Mouse (Mus musculus): Measurements from ENCODE around the gene Kdm4a.

Gene Kdm4a

GRCm38 (mm10) chr4:118115132-118115531 is 64.7 kb downstream of the Kdm4a start:
- DNase-seq (ENCODE audit: low spot score in 2 of 2): no peak

- DNase-seq (ENCODE audit: low spot score in 2 of 2): no peak
These were observed 67.2 kb downstream of the Kdm4a start for GRCm38 (mm10) chr4:118112601-118113000.

GRCm38 (mm10) chr4:118109649-118110048 is 70.2 kb downstream of the Kdm4a start:
- DNase-seq (ENCODE audit: low spot score in 2 of 2): no peak

- no peak for DNase-seq (ENCODE audit: low spot score in 2 of 2)
These were observed 71.1 kb downstream of the Kdm4a start for GRCm38 (mm10) chr4:118108779-118109178.

- DNase-seq (ENCODE audit: low spot score in 2 of 2): no peak
These were observed 74.4 kb downstream of the Kdm4a start for GRCm38 (mm10) chr4:118105256-118106053.

- DNase-seq (ENCODE audit: low spot score in 2 of 2): no peak
These were observed 76.5 kb downstream of the Kdm4a start for GRCm38 (mm10) chr4:118103280-118103830.

- no peak for DNase-seq (ENCODE audit: low spot score in 2 of 2)
These were observed 78.3 kb downstream of the Kdm4a start for GRCm38 (mm10) chr4:118101497-118101896.

- no peak for DNase-seq (ENCODE audit: low spot score in 2 of 2)
These were observed 80.0 kb downstream of the Kdm4a start for GRCm38 (mm10) chr4:118099637-118100364.

GRCm38 (mm10) chr4:118098571-118098970 is 81.3 kb downstream of the Kdm4a start:
- DNase-seq (ENCODE audit: low spot score in 2 of 2): no peak

GRCm38 (mm10) chr4:118096069-118096468 is 83.8 kb downstream of the Kdm4a start:
- no peak for DNase-seq (ENCODE audit: low spot score in 2 of 2)

- DNase-seq (ENCODE audit: low spot score in 2 of 2): no peak
These were observed 86.9 kb downstream of the Kdm4a start for GRCm38 (mm10) chr4:118092784-118093457.

GRCm38 (mm10) chr4:118090449-118090848 is 89.4 kb downstream of the Kdm4a start:
- no peak for DNase-seq (ENCODE audit: low spot score in 2 of 2)

GRCm38 (mm10) chr4:118089939-118090338 is 89.9 kb downstream of the Kdm4a start:
- DNase-seq (ENCODE audit: low spot score in 2 of 2): no peak

- DNase-seq (ENCODE audit: low spot score in 2 of 2): no peak
These were observed 91.1 kb downstream of the Kdm4a start for GRCm38 (mm10) chr4:118088771-118089170.
